Mouse (Mus musculus) layer of hippocampus, postnatal 14 days (tissue): ENCODE results near the gene Ccdc153. TPM values are rescaled to one million over a fixed set of nuclear protein-coding genes. Genes with fewer than 3 reads are reported as not detected.

Experiments
- DNase-seq, 2 experiments: peaks; one replicate each; pipeline ENCODE4 v3.0.0; 2021 to 2022; ENCODE audit warnings: low spot score in 2 of 2, mixed read lengths in 1 of 2
- long read RNA-seq, 2 experiments: library from polyadenylated mRNA; stranded (forward); transcript quantifications; one replicate each; pipeline ENCODE4 v2.0.0; 2021
- total RNA-seq, 2 experiments: library from RNA; stranded (reverse); gene quantifications; 2 replicates each; pipeline ENCODE4 v1.2.3; 2021

Gene Ccdc153
- total RNA-seq, result 1 to 10 TPM; 4.5 to 8.4 TPM
- long read RNA-seq, experiment 1, partial matches to known transcripts, result 0 of 1 reads
- long read RNA-seq, experiment 1, other reads (novel, unspliced or antisense), result 1 of 1 reads
- long read RNA-seq, experiment 2, partial matches to known transcripts, result 1 of 6 reads
- long read RNA-seq, experiment 2, other reads (novel, unspliced or antisense), result 2 of 6 reads

- DNase-seq, result no peak
These were observed at the start of gene Ccdc153 for GRCm38 (mm10) chr9:44240399-44240798. TSS of gene Ccdc153 (plus strand) at chr9:44240676.

- no peak for DNase-seq
These were observed 49.3 kb upstream of the Ccdc153 start for GRCm38 (mm10) chr9:44191166-44191565.

- DNase-seq, result no peak
These were observed 48.2 kb upstream of the Ccdc153 start for GRCm38 (mm10) chr9:44192312-44192711.

GRCm38 (mm10) chr9:44192794-44193193 is 47.7 kb upstream of the Ccdc153 start:
- no peak for DNase-seq

- no peak for DNase-seq
These were observed 46.5 kb upstream of the Ccdc153 start for GRCm38 (mm10) chr9:44194000-44194399.

GRCm38 (mm10) chr9:44196354-44196753 is 44.1 kb upstream of the Ccdc153 start:
- no peak for DNase-seq

GRCm38 (mm10) chr9:44199166-44199565 is 41.3 kb upstream of the Ccdc153 start:
- no peak for DNase-seq

- DNase-seq, result no peak
These were observed 40.9 kb upstream of the Ccdc153 start for GRCm38 (mm10) chr9:44199580-44199979.

GRCm38 (mm10) chr9:44200458-44200857 is 40.0 kb upstream of the Ccdc153 start:
- DNase-seq, result no peak

GRCm38 (mm10) chr9:44207840-44208239 is 32.6 kb upstream of the Ccdc153 start:
- DNase-seq, result no peak

GRCm38 (mm10) chr9:44209416-44209815 is 31.1 kb upstream of the Ccdc153 start:
- no peak for DNase-seq

- DNase-seq, result no peak
These were observed 28.1 kb upstream of the Ccdc153 start for GRCm38 (mm10) chr9:44212406-44212805.

GRCm38 (mm10) chr9:44213538-44213937 is 26.9 kb upstream of the Ccdc153 start:
- no peak for DNase-seq

- no peak for DNase-seq
These were observed 14.5 kb upstream of the Ccdc153 start for GRCm38 (mm10) chr9:44225993-44226392.

GRCm38 (mm10) chr9:44231609-44232008 is 8.9 kb upstream of the Ccdc153 start:
- DNase-seq, result no peak

GRCm38 (mm10) chr9:44233021-44233801 is 7.3 kb upstream of the Ccdc153 start:
- peak in 1 of 2 experiments; percentile 64 for DNase-seq

- DNase-seq, result peak; percentile 100
These were observed 6.5 kb upstream of the Ccdc153 start, which contains the start of gene Cbl for GRCm38 (mm10) chr9:44233802-44234478. TSS of gene Cbl (minus strand) at chr9:44234049.

- peak in 1 of 2 experiments; percentile 52 for DNase-seq
These were observed 5.7 kb upstream of the Ccdc153 start for GRCm38 (mm10) chr9:44234479-44235427.

- DNase-seq, result no peak
These were observed 3.9 kb upstream of the Ccdc153 start for GRCm38 (mm10) chr9:44236601-44237000.

- DNase-seq, result no peak
These were observed 3.3 kb upstream of the Ccdc153 start for GRCm38 (mm10) chr9:44237128-44237527.
